Mouse (Mus musculus) skeletal muscle tissue, adult 2 months (tissue): ENCODE results near the gene Gas2l2.

Source experiments
- DNase-seq: peaks from one replicate; pipeline ENCODE4 v3.0.0-alpha.2; 2012; ENCODE audit warnings: low read depth, low spot score

Gene Gas2l2

DNA sequence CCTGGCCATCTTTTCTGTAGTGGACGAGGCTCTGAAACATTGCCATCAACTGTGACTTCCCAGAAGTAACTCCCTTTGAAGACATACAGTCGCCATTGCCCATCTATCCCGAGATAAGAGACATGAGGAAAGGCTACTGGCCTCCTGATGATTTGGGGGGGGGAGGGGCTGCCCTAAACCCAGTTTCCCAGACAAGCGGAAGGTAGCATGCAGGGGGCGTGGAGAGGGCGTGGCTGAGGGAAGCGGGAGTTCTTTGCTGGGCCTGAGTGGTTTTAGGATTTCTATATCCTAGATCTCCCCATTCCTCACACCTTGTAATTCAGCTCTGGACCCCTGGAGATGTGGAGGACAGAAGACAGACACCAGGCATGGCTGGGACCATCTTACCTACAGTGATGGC is 14.6 kb upstream of the Gas2l2 start:
- DNase-seq, result no peak

DNA sequence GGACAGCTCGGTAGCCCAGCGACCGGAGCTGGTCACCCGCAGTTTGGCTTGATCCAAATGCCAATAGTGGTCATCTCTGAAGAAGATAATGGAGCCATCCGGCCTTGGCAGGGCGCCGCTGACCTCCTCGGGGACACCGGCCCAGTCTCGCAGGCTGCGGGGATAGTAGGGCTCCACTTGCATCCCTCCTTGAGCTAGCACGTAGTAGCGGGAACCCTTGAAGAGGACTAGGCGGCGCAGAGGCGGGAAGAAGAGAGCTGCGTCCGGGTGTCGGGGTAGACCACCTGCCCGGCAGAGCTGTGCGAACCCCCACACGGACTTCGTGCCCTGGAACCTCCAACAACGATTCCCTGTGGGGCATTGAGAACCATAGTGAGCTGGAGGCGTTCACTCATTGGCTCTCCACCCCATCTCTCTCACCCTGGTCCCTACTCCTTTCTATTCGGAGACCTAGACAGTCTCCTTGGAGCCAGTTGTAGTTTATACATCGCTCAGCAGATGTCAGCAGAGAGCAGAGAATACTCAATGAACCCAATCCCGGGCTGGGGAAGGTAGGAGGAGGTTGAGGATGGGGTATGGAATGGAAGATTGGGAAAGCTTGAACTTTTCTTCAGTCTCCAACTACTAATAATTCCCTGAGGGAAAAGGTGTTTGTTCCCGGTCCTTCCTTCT is 13.5 kb upstream of the Gas2l2 start:
- no peak for DNase-seq

DNA sequence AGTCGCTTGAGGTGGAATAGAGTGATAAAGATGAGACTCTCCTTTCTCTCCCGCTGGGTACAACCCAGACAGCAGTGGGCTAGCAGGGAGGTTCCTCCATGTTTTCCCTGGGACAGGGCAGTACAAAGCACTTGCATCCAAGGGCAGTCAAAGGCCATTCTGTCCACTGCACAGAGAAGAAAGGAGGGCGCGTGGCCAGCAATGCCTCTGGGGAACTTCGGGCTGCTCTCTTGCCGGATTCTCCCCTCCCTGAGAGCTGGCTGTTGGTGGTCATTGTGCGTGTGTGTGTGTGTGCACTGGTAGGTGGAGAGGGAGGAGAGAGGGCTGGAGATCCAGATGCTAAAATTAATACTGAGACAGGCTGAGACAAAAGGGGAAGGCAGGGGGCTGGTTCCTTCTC is 12.0 kb upstream of the Gas2l2 start:
- DNase-seq, result peak; percentile 34

DNA sequence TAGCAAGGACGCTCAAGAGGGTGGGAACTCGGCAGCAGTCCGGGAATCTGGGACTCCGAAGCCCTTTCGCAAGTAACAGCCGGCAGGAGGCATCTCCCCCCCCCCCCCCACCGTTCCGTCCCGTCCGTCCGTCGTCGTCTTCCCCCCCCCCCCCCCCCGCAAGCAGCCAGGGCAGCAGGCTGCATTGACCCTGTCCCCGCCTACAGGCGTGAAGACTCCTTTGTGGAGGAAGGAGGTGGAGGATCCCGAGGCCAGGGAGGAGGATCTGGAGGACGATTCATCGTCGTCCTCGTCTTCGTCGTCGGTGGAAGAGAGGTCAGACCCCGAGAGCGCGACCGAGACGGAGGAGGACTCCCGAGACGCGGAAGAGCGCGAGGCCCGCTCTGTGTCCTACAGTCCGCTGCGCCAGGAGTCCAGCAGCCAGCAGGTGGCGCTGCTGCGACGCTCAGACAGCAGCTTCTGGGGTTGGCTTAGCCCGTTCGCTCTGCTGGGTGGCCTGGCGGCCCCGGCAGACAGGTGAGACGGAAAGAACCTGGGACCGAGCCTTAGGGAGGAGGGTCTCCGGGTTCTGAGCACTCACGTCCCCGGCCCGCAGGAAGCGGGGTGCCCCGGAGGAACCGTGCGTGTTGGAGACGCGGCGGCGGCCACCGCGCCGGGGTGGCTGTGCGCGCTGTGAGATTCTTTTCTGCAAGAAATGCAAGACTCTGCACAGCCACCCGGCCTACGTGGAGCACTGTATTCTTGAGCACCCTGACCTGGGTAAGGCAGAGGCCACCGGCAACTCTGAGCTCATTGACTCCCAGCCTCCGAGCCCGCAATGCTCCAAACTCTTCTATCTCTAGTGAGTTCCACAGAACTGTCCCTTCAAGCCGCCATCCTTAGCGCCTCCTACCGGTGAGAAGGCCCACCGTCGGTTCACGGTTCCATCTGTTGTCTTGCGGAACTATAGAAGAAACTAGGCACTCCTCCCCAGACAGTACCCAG is 11.1 kb upstream of the Gas2l2 start:
- peak; percentile 84 for DNase-seq

DNA sequence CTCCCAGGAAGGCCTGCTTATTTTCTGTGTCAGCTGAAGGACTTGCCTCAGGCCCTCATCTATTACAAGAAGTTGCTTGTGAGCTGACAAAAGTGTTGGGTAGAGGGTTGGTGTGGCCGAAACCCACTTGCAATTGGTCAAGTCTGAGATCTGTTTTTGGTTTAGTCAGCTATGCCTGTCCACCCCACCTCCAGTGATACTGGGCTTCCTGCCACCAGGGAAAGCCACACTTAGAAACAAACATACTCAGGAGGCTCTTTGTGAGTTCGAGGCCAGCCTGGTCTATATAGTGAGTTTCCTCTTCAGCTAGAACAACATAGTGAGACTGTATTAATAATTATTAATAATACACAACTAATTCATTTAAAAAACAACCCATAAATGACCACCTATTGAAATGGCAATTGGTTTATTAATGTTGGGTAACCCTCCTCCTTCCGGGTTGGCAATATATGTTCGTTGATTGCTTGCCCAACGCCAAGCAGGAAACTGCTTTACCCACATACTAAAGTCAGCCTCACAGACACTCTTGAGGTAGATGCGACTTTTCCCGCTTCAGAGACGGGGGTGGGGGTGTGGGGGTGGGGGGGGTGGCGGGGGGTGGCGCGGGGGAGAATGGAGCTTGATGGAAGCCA is 10.3 kb upstream of the Gas2l2 start:
- DNase-seq, result no peak

DNA sequence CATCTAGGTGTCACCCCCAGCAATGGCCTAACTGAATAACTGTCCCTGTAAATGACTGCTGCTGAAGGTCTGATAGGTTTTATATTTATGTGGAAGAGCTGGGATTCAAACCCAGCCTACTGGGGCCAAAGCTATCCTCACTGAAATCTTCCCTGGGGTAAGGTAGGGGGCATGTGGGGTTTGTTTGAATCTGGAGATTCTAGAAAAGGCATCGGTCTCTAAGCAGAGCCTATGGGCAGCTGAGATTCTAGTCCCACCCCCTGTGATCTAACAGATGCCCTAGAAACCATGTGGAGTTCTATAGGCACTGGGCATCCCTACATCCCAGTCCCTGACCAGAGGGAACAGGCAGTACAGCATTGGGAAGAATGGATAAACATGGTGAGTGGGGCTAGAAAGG is 8.1 kb upstream of the Gas2l2 start, which contains the start of gene 1700020L24Rik:
Gene 1700020L24Rik (plus strand): TSS at position 301 of the 400 bp plus-strand sequence.
- no peak for DNase-seq

DNA sequence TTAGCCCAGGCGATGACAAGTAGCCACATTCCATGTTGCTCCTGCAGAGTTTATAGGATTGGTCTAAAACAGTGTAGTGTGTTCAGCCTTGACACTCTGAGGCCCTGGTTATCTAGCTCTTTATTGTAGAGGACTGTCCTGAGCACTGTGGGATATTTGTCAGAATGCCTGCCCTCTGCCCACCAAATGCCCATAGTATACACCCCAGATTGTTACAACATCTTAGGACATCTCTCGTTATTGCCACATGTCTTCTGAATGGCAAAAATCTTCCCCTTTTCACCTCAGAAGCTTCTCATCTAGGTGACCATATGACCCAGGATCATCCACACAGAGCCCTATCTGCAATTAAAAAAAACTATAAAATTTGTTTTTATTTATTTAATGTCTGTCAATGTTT is 3.3 kb upstream of the Gas2l2 start:
- no peak for DNase-seq

DNA sequence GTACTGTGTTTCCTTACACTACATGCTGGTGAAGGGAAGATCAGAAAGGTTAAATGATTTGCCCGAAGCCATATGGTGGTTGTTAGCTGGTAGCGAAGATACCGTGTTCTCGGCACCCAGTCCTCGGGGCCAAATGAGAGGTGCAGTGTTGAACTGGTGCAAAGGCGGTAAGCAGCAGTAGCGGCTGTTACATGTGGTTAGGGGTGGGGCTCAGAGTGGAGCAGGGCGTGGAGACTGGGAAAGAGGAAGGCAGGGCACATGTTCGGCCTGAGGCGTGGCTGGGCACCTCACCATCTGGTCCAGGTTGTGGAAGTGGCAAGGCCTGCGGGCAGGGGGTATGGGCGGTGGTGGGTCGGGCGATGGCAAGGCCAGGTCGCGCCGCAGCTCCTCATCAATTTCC is 2.3 kb downstream of the Gas2l2 start:
- no peak for DNase-seq

DNA sequence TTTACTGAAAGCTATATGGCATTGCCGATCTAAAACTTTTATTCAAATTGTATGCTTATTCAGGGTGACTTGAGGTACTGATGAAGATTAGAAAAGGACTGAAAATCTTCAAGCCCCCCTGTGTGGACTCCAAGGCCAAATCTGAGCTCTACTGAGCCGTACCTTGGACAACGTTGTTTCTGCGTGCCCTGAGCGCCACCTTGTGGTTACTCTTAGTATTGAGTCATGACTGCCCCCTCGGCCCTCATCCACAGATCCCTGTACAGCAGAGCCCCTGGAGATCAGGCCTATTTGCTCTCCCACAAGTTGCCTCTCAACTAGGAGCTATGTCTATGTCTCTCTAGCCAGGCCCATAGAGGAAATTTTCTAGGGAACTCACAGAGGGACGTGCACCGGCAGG is 4.6 kb downstream of the Gas2l2 start:
- DNase-seq, result peak; percentile 32

DNA sequence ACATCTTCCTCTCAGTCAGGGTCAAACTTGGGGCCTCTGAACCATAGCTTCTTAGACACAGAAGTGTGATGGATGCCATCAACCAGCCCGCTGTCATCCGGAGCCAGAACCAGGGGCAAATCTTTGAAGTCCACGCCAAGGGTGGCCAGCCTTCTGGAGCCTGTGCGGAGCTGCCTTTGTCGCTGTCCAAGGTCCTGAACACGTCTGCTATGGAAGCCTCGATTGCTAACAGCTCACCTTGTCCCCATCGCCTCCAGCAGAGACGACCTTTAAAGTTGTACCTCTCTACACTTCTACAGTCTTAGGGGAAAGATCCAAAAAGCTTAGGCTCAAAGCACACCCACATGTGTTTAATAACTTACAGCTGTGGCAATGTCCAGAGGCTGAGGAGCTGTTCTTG is 8.0 kb downstream of the Gas2l2 start:
- peak; percentile 27 for DNase-seq

DNA sequence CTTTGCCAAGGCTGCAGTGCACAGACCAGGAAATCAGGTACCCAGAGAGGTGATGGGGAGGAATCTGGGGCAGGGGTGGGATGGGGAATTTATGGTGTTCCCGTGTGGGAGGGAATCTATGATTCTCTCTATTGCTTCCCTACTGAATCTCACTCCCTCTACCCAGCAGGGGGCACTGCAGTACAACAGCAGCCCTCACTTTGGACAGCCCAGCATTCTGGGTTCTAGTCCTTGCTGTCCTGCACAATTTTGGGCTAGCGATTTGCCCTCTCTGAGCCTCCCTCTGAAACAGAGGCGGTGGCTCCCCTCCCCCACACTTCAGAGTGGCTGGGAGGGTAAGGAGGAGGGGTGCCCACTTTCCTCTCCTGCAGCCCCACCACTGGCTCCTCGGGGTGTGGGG is 8.9 kb downstream of the Gas2l2 start:
- no peak for DNase-seq

DNA sequence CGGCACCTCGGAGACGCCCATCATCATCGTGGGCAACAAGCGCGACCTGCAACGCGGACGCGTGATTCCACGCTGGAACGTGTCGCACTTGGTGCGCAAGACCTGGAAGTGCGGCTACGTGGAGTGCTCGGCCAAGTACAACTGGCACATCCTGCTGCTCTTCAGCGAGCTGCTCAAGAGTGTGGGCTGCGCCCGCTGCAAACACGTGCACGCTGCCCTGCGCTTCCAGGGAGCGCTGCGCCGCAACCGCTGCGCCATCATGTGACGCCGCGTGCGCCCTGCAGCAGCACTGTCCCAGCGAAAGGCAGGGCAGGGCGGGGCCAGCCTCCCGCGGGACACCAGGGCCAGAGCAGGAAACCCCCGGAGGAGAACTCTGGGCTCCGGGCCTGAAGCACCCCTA is 10.7 kb downstream of the Gas2l2 start:
- no peak for DNase-seq

DNA sequence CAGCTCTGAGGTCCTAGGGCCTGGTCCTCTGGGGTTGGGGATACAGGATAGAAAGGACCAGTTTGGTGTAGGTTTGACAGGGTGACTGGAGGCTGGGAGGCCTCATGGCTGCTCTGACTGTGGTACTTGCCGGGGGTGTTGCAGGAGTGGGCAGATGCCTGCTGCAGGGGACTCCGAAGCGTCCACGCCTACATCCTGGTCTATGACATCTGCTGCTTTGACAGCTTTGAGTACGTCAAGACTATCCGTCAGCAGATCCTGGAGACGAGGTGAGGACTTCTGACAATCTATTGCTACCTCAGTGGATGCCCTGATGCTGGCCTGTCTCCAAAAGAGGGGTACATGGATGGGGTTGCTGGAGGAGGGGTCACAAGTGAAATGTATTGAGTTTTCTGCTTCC is 11.5 kb downstream of the Gas2l2 start:
- no peak for DNase-seq

DNA sequence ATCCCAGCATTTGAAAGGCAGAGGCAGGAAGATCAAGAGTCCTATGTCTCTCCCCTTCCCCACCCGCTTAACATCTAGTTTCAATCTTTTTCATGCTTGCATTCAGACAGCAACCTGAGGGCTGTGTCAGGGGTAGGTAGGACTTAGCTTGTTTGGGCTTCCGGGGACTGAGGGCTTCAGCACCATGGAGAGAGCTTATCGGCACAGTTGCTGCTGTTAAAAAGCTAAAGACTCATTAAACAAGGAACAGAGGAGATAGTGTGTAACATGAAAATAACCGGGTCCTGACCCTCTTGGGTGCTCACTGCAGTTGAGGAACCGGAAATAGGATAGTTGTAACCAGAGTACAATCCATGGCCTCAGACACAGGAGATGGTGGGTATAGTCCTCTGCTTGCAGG is 12.2 kb downstream of the Gas2l2 start:
- no peak for DNase-seq

DNA sequence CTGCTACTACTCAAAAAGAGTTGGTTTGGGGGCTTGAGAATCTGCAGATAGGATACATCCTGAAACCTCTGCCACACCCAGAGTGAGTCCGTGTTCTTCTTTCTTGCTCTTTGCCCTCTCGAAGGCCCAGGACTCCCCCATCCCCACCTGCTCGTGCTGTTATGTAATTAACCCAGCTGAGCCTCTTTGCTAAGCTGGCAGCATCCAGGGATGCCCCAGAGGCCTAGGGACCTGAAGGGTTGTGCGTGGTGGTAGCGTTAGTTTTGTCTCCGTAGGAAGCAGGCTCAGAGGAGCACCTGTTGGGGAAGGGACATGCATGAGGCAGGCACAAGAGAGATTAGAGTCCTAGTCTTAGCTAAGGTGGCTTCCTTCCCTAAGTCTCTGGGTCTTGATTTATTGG is 18.7 kb downstream of the Gas2l2 start:
- no peak for DNase-seq

DNA sequence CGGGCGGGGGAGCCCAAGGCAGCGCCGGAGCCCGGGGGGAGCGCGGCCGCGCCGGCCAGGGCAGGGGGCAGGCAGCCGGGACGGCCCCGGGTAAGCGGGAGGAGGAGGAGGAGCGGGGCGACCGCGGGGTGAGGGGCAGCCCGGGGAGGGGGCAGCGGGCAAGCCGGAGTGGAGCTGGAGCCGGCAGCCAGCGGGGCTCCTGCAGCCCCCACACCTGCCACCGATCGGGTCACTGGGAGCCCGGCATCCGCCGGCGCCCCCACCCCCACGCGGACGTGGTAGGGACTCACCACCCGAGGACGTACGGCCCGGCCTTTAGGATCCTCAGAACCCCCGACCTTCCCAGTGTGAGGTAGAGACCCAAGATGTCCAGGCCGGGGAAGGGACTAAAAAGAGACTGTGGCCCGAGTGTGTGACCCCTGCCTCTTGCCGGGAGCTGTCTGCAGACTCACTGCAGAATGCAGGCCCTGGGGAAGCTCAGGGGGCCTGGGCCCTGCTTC is 19.4 kb downstream of the Gas2l2 start:
- no peak for DNase-seq

DNA sequence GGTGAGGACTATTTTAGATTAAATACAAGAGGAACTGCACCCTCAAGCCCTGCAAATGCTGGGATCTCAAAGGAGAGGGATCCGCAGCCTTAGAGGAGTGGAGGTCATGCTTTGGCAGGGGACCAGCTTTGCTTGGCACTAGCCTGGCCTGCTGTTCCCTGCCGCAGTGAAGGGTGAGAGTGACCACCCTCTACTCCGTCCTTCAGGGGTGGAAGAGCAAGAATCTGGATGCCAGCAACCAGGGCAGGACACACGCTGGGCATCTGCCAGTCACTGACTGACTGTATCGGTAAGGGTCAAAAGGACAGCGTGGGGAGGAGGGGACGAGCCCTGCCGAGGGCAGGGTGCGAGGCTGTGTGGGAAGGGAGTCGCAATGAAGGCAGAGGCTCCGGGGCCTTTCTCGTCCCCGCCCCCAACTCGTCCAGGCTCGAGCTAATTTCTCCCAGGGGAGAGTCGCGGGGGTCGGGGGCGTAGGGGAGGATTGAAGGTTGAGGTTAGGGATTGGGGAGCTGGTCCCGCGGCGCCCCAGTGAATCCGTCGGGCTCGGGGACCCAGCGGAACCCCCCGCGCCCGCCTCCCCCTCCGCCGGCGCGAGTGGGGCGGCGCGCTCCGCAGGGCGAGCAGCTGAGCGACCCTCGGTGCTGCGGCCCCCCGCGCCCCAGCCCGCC is 20.0 kb downstream of the Gas2l2 start, which contains the start of gene Rasl10b:
Gene Rasl10b (plus strand): TSS at position 51 of the 668 bp plus-strand sequence.
- no peak for DNase-seq

DNA sequence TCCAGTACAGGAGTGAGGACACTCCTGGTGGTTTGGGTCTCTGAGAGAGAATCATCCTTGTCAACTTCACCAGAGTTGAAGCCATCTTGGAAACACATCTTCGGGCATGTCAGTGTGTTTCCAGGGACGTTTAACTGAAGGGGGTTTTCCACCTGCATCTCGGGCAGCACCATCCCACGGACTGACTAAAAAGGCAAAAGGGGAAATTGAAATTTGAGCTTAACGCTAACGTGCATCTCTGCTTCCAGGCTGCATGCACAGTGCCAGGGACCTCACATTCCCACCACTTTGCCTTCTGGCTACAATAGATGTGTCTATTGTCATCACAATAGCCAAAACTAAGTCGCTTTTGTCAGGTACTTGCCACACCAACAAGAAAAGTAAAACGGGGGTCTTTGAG is 21.0 kb downstream of the Gas2l2 start:
- DNase-seq, result no peak

DNA sequence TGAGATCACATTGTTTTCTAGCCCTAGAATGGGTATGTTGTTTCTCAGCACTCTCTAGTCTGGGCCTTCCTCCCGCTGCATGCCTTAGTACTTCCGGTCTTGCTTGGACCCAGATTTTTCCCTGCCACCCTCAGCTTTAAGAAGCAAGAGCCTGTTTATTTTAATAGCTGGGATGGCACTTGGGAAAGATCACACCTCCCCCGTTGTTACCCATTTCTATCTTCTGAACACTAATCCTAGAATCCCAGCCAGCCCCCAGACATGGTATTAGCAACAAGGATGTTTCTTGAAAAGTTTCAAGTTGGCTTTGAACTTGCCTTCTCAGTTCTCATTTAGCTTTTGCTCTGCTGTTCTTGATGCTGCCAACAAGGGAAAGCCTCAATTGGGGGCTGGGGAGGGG is 22.9 kb downstream of the Gas2l2 start:
- DNase-seq, result no peak

DNA sequence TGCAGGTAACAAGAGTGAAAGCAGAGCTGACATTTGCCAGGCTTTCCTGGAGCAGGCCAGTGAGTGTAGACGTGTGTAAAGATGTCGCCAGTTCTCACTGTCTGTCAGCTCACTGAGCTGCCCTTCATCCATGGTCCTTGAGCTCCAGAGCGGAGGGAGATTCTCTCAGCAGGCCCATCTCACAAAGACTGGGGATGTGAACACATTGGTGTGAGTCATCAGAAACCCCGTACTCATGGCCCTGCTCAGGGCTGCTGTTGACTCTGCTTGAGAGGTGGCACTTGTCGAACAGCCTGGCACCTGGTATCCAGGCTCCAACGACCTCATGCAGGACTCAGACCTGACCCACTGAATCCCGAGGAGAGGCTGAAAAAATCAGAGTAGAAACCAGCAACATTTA is 25.5 kb downstream of the Gas2l2 start:
- DNase-seq, result no peak

DNA sequence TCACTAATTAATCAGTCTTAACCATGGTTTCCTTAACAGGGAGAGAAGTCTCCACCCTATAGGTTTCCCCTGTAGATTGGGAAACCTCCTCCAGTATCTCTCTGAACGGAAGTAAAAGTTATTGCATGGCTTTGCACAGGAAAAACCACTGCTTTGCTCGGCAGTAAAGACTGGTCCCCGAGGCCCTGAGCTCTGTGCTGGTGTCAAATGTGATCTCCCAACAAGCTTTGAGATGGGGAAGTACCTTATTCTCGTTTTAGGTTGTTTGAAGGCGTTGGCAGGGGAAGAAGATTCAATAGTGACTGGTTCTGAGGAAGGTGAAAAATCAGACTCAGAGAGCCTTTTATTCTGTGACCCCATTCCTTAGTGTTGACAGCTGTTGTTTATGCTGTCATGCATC is 30.5 kb downstream of the Gas2l2 start:
- no peak for DNase-seq

DNA sequence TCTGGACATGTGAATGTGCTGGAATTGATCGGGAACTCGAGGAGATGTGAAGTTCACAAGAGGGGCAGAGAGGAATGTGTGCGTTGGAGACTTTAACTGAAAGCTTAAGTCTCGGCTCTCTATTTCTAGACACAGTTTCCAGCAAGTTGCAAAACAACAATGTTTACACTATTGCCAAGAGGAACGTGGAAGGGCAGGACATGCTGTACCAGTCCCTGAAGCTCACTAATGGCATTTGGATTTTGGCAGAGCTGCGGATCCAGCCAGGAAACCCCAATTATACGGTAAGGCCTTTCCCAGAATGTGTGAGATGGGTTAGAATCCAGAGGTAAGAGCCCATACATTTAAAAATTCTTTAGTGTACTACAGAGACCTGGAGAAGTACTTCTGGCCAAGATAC is 31.6 kb downstream of the Gas2l2 start:
- DNase-seq, result no peak
